Mouse (Mus musculus) megakaryocyte progenitor cell, adult 5-6 weeks (primary cell): ENCODE measurements around the gene Ang. TPM values are rescaled to one million over a fixed set of nuclear protein-coding genes. Genes with fewer than 3 reads are reported as not detected.

Experiments
- total RNA-seq, 2 experiments: library from RNA; stranded (forward) in 1 of 2; stranded (reverse) in 1 of 2; fragments of 157-497, 149-512 nt in 1 of 2; fragments of 200-1000 nt in 1 of 2; gene quantifications; 2 replicates each; pipeline versions ENCODE4 v1.2.3 to v1.2.4; 2015 to 2017

The Ang gene
- total RNA-seq, 2 experiments from 2014 or later = 1.4 to 2.0 TPM

Other genes starting within 250 kb of the Ang start
- gene Tep1, start 220.6 kb upstream of the Ang start, total RNA-seq (2015) = 32.3 and 37.7 TPM in 2 replicates
- gene Tep1, start 220.6 kb upstream of the Ang start, total RNA-seq (2017) = 8.4 and 21.0 TPM in 2 replicates
- gene Klhl33, start 193.6 kb upstream of the Ang start, total RNA-seq (2015) = 0.10 TPM in 1 of 2 replicates, not detected in the other
- 0.25 and 0.37 TPM in 2 replicates for gene Klhl33, start 193.6 kb upstream of the Ang start, total RNA-seq (2017)
- 116 and 117 TPM in 2 replicates for gene Osgep, start 166.3 kb upstream of the Ang start, total RNA-seq (2015)
- gene Osgep, start 166.3 kb upstream of the Ang start, total RNA-seq (2017) = 117 and 125 TPM in 2 replicates
- 246 and 285 TPM in 2 replicates for gene Apex1, start 166.2 kb upstream of the Ang start, total RNA-seq (2015)
- 189 and 223 TPM in 2 replicates for gene Apex1, start 166.2 kb upstream of the Ang start, total RNA-seq (2017)
- gene Pip4p1, start 160.3 kb upstream of the Ang start, total RNA-seq (2015) = 47.0 and 58.0 TPM in 2 replicates
- 10.4 and 17.9 TPM in 2 replicates for gene Pip4p1, start 160.3 kb upstream of the Ang start, total RNA-seq (2017)
- 388 TPM in 2 replicates for gene Pnp, start 160.1 kb upstream of the Ang start, total RNA-seq (2015)
- gene Pnp, start 160.1 kb upstream of the Ang start, total RNA-seq (2017) = 201 and 203 TPM in 2 replicates
- gene Gm49342, start 146.6 kb upstream of the Ang start, total RNA-seq (2015) = 24.4 TPM in 1 of 2 replicates, not detected in the other
- 144 and 168 TPM in 2 replicates for gene Gm49342, start 146.6 kb upstream of the Ang start, total RNA-seq (2017)
- gene Pnp2, start 135.2 kb upstream of the Ang start, total RNA-seq (2015) = 11.0 and 16.1 TPM in 2 replicates
- 6.0 and 8.1 TPM in 2 replicates for gene Pnp2, start 135.2 kb upstream of the Ang start, total RNA-seq (2017)
- 0.78 and 3.3 TPM in 2 replicates for gene Rnase10, start 83.4 kb upstream of the Ang start, total RNA-seq (2015)
- 0.64 and 5.2 TPM in 2 replicates for gene Rnase10, start 83.4 kb upstream of the Ang start, total RNA-seq (2017)
- not detected in 2 replicates for gene Rnase9, start 49.3 kb upstream of the Ang start, total RNA-seq (2015)
- gene Rnase9, start 49.3 kb upstream of the Ang start, total RNA-seq (2017) = not detected in 2 replicates
- not detected in 2 replicates for gene Rnase11, start 41.0 kb upstream of the Ang start, total RNA-seq (2015)
- gene Rnase11, start 41.0 kb upstream of the Ang start, total RNA-seq (2017) = not detected in 2 replicates
- 6.2 and 8.9 TPM in 2 replicates for gene Rnase12, start 33.5 kb upstream of the Ang start, total RNA-seq (2015)
- 4.9 and 5.0 TPM in 2 replicates for gene Rnase12, start 33.5 kb upstream of the Ang start, total RNA-seq (2017)
- not detected in 2 replicates for gene Olfr750, start 16.7 kb upstream of the Ang start, total RNA-seq (2015)
- not detected in 2 replicates for gene Olfr750, start 16.7 kb upstream of the Ang start, total RNA-seq (2017)
- gene Rnase4, start 73 bp upstream of the Ang start, total RNA-seq (2015) = 4.8 and 7.1 TPM in 2 replicates
- gene Rnase4, start 73 bp upstream of the Ang start, total RNA-seq (2017) = 1.7 and 2.4 TPM in 2 replicates
- gene Eddm3b, start 23.3 kb downstream of the Ang start, total RNA-seq (2015) = not detected in 2 replicates
- not detected in 2 replicates for gene Eddm3b, start 23.3 kb downstream of the Ang start, total RNA-seq (2017)
- gene Rnase6, start 32.8 kb downstream of the Ang start, total RNA-seq (2015) = 9.2 and 14.6 TPM in 2 replicates
- gene Rnase6, start 32.8 kb downstream of the Ang start, total RNA-seq (2017) = 20.7 and 22.2 TPM in 2 replicates
- not detected in 2 replicates for gene Rnase1, start 55.6 kb downstream of the Ang start, total RNA-seq (2015)
- gene Rnase1, start 55.6 kb downstream of the Ang start, total RNA-seq (2017) = not detected in 2 replicates
- not detected in 2 replicates for gene Rnase2b, start 71.1 kb downstream of the Ang start, total RNA-seq (2015)
- gene Rnase2b, start 71.1 kb downstream of the Ang start, total RNA-seq (2017) = not detected in 2 replicates
- gene Ang2, start 108.0 kb downstream of the Ang start, total RNA-seq (2015) = not detected in 2 replicates
- gene Ang2, start 108.0 kb downstream of the Ang start, total RNA-seq (2017) = not detected in 2 replicates
- not detected in 2 replicates for gene Ear14, start 112.2 kb downstream of the Ang start, total RNA-seq (2015)
- gene Ear14, start 112.2 kb downstream of the Ang start, total RNA-seq (2017) = not detected in 2 replicates
- gene Rnase2a, start 165.0 kb downstream of the Ang start, total RNA-seq (2015) = not detected in 2 replicates
- not detected in 2 replicates for gene Rnase2a, start 165.0 kb downstream of the Ang start, total RNA-seq (2017)